Mouse (Mus musculus): ENCODE measurements at regions not wholly inside any gene's neighbourhood (a gene's known extent, or its start where the extent isn't known, plus 50 kb on each side); places are given as distances from the start of the nearest gene placed in this dataset.
"Not testable (repeated sequence)": the region's sequence is repeated elsewhere in the genome, so short reads cannot be mapped to it uniquely, and the experiment has no call there.

DNA sequence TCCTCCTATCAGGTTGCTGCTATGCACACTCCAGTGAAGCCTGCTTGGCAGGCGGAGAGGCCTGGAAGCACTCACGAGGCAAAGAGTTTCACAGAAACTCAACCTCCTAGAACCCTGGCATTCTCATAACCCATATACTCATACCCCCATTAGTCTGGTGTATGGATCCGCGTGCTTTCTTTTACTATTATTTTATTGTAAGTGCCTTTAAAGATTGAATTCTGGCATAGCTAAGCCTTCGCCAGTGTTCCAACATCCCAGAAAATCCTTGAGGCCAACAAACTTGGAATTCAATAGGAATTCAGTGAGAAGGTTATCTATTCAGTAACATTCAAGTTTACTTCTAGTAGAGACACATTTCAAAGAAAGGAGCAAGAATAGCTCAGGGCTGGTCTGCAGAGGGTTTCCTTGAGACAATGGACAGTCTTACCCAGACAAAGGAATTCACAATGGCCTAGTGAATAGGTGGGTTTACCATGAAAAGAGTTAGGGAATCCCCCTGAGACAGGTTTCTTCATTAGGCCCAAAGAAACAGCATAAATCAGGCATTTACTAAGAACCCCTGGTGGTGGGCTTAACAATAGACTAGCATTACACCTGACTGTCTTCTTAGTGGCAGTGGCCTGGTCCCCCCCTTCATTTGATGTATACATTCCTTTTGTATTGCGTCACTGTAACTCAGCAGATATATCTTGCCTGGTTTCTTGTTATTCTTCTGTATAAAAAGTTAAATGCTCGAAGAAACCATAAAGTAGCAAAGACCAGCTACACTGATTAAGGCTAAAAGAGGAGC, 80.8 kb upstream of the Gm15446 start:
- Histone ChIP-seq H3K9me3 (replicated peaks; ENCODE audit: control insufficient read depth, insufficient read depth, low read length, poor library complexity, severe bottlenecking) (peaks cover 12% of the 10 kb centered on the region), H3K27ac (ENCODE audit: insufficient read depth, low read length) (peak overlapping the region; percentile 97), H3K4me3 (ENCODE audit: low read depth, low read length) (peak overlapping the region; percentile 42), H3K9ac (ENCODE audit: low read depth, poor library complexity, severe bottlenecking) (peak overlapping the region; percentile 48)
- not testable (repeated sequence) for H3K4me1 ChIP-seq (ENCODE audit: control insufficient read depth, insufficient read depth, low read length); H3K27me3 ChIP-seq (ENCODE audit: control insufficient read depth, insufficient read depth, low read length, poor library complexity, severe bottlenecking); H3K36me3 ChIP-seq (ENCODE audit: control insufficient read depth, insufficient read depth, low read length, poor library complexity, severe bottlenecking)
- peak; percentile 22; the same call in 1 of the 2 replicates for TF ChIP-seq EP300 (IDR thresholded peaks at IDR 0.05; ENCODE audit: insufficient read depth, low read depth, low read length)

DNA sequence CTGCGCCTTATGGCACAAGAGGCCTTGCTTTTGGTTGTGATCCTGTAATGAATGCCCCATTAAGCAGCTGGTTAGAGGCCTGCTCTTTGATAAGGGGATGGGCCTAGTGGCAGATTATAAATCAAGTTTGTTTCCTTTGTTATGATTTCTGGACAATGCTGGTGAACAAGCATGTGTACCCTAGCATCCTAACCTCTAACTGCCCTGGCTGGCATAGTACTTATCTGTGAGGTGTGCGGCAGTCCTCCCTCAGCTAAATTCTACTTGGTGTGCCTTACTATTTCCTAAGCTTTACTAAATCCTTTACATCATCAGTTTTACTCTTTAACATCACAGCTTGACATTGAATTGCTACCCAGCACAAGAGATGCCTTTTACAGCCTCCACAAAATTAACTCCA, 79.0 kb upstream of the Gm15446 start:
- Histone ChIP-seq H3K4me3 (ENCODE audit: low read depth, low read length) (peak overlapping the region; percentile 77), H3K27ac (ENCODE audit: insufficient read depth, low read length) (peak overlapping the region; percentile 81), H3K9ac (ENCODE audit: low read depth, poor library complexity, severe bottlenecking) (peak overlapping the region; percentile 26)
- not testable (repeated sequence) for H3K27me3 ChIP-seq (ENCODE audit: control insufficient read depth, insufficient read depth, low read length, poor library complexity, severe bottlenecking); H3K36me3 ChIP-seq (ENCODE audit: control insufficient read depth, insufficient read depth, low read length, poor library complexity, severe bottlenecking); H3K9me3 ChIP-seq (replicated peaks; ENCODE audit: control insufficient read depth, insufficient read depth, low read length, poor library complexity, severe bottlenecking); H3K4me1 ChIP-seq (ENCODE audit: control insufficient read depth, insufficient read depth, low read length)

DNA sequence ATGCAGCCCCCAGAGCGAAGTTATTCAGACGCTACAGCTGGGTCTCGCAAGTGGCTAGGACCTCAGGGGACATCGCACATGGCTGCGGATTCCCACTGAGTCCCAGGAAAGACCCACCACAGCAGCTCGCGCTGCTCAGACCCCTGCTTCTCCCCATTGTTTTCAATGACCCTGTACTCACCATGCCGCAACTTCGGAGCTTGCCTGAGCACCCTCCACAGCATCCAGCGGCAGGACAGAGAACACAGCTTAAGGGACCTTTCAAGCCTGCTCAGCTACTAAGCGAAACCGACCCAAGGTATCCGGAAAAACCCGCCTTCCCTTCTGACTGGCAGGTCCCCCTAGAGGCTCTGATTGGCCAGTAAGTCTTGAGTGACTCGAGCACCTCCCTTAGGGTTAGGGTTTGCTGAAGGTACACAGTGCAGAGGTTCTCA, 78.4 kb upstream of the Gm15446 start:
- Histone ChIP-seq H3K27me3 (ENCODE audit: control insufficient read depth, insufficient read depth, low read length, poor library complexity, severe bottlenecking) (no peaks in the 10 kb centered on the region), H3K9ac (ENCODE audit: low read depth, poor library complexity, severe bottlenecking) (peak overlapping the region; percentile 26), H3K9me3 (replicated peaks; ENCODE audit: control insufficient read depth, insufficient read depth, low read length, poor library complexity, severe bottlenecking) (peaks cover 8% of the 10 kb centered on the region), H3K36me3 (ENCODE audit: control insufficient read depth, insufficient read depth, low read length, poor library complexity, severe bottlenecking) (no peaks in the 10 kb centered on the region; the same call in 1 of the 2 replicates), H3K4me1 (ENCODE audit: control insufficient read depth, insufficient read depth, low read length) (no peaks in the 10 kb centered on the region), H3K4me3 (ENCODE audit: low read depth, low read length) (peak overlapping the region; percentile 77), H3K27ac (ENCODE audit: insufficient read depth, low read length) (peak overlapping the region; percentile 70)
- TF ChIP-seq CTCF (IDR thresholded peaks at IDR 0.05; ENCODE audit: low read depth, low read length) = no peak
- peak; percentile 68 for TF ChIP-seq POLR2A (IDR thresholded peaks at IDR 0.05; ENCODE audit: insufficient read depth, low read length)

DNA sequence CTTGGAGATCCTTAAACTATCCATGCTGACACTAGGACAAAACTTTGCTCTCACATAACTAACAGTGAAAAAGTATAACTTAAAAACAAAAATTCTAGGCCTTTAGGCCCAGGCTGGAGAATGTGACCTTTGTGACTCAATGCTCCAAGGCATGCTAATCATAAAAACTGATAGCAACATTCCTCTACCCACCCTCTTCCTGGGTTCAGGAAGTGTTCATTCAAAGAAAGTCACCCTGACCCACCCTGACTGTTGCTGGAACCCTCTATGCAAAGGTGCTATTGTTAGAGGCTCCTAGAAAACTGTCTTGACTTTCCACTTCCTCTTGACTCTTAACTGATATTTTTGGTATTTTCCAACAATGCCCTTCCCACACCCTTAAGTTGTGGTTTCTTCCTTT, 72.0 kb upstream of the Gm15446 start:
- not testable (repeated sequence) for H3K27me3 ChIP-seq (ENCODE audit: control insufficient read depth, insufficient read depth, low read length, poor library complexity, severe bottlenecking); H3K4me3 ChIP-seq (ENCODE audit: low read depth, low read length); H3K9ac ChIP-seq (ENCODE audit: low read depth, poor library complexity, severe bottlenecking); H3K36me3 ChIP-seq (ENCODE audit: control insufficient read depth, insufficient read depth, low read length, poor library complexity, severe bottlenecking); H3K4me1 ChIP-seq (ENCODE audit: control insufficient read depth, insufficient read depth, low read length)
- H3K9me3 ChIP-seq (replicated peaks; ENCODE audit: control insufficient read depth, insufficient read depth, low read length, poor library complexity, severe bottlenecking) = peaks cover 11% of the 10 kb centered on the region
- peak overlapping the region; percentile 51; the same call in 1 of the 2 replicates for H3K27ac ChIP-seq (ENCODE audit: insufficient read depth, low read length)

DNA sequence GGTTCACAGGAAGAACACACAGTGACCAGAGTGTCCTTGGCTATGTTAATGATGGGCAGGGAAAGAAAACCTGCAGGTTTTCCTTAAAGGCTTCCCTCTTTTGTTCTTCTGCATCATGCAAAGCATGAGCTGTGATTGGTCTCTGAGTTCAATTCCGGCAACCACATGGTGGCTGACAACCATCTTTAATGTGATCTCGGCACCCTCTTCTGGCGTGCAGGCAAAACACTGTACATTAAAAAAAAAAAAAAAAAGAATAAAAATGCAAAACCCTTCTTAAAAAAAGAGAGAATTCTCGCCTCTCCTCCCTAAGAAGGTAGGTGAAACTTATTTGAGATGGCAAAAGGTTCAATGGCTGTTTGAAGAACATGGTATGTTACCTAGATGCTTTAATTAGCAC, 62.8 kb upstream of the Gm15446 start:
- H3K36me3 ChIP-seq (ENCODE audit: control insufficient read depth, insufficient read depth, low read length, poor library complexity, severe bottlenecking) = no peaks in the 10 kb centered on the region
- no peaks in the 10 kb centered on the region for H3K27me3 ChIP-seq (ENCODE audit: control insufficient read depth, insufficient read depth, low read length, poor library complexity, severe bottlenecking)
- no peaks in the 10 kb centered on the region for H3K4me1 ChIP-seq (ENCODE audit: control insufficient read depth, insufficient read depth, low read length)
- no peak overlapping the region for H3K4me3 ChIP-seq (ENCODE audit: low read depth, low read length)
- peak; percentile 16 for TF ChIP-seq CTCF (IDR thresholded peaks at IDR 0.05; ENCODE audit: low read depth, low read length)
- no peak for TF ChIP-seq EP300 (IDR thresholded peaks at IDR 0.05; ENCODE audit: insufficient read depth, low read depth, low read length)
- no peaks in the 10 kb centered on the region for H3K9me3 ChIP-seq (replicated peaks; ENCODE audit: control insufficient read depth, insufficient read depth, low read length, poor library complexity, severe bottlenecking)
- no peak overlapping the region for H3K9ac ChIP-seq (ENCODE audit: low read depth, poor library complexity, severe bottlenecking)
- H3K27ac ChIP-seq (ENCODE audit: insufficient read depth, low read length) = no peak overlapping the region

DNA sequence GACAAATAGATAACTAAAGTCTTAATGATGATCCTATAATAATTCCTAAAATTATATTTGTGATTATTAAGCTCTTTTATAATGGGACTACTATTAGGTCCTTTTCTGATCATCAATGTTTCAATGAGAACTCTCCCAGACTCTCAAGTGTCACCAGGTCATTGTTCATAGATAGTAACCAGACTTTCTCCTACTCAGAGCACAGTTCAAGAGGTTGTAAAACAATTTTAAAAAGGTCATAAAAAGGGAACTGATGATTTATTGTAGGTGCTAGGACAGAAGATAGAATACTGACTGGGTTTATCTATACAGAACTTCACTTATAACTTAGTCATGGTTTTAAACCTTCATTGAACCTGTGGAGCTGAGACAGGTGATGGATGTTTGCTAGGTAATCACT, 58.7 kb upstream of the Gm15446 start:
- not testable (repeated sequence) for H3K9me3 ChIP-seq (replicated peaks; ENCODE audit: control insufficient read depth, insufficient read depth, low read length, poor library complexity, severe bottlenecking); H3K36me3 ChIP-seq (ENCODE audit: control insufficient read depth, insufficient read depth, low read length, poor library complexity, severe bottlenecking); H3K27ac ChIP-seq (ENCODE audit: insufficient read depth, low read length); H3K9ac ChIP-seq (ENCODE audit: low read depth, poor library complexity, severe bottlenecking); H3K27me3 ChIP-seq (ENCODE audit: control insufficient read depth, insufficient read depth, low read length, poor library complexity, severe bottlenecking); H3K4me1 ChIP-seq (ENCODE audit: control insufficient read depth, insufficient read depth, low read length); H3K4me3 ChIP-seq (ENCODE audit: low read depth, low read length)

DNA sequence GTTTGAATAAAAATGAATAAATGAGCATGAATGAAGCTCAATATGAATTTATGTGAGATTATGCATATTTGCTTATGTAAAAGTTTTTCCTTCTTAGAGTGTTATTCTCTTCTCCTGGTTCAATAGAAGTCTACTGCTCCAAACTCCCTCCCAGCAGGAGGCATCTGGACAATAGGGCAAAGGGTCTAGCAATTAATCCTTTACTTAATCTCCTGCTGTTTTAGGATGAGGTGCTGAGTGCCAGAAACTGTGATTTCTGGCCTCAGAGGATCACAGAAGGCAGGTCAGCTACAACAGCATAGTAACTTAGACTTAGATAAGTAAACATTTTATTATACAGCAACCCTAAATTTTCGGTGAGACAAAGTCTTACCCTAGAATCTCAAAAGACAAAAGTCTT, 57.6 kb upstream of the Gm15446 start:
- H3K27me3 ChIP-seq (ENCODE audit: control insufficient read depth, insufficient read depth, low read length, poor library complexity, severe bottlenecking) = no peaks in the 10 kb centered on the region
- no peak overlapping the region for H3K27ac ChIP-seq (ENCODE audit: insufficient read depth, low read length)
- no peak overlapping the region for H3K4me3 ChIP-seq (ENCODE audit: low read depth, low read length)

More for the DNA sequence above, 57.6 kb upstream of the Gm15446 start:
- H3K4me1 ChIP-seq (ENCODE audit: control insufficient read depth, insufficient read depth, low read length) = peaks cover 1% of the 10 kb centered on the region
- no peaks in the 10 kb centered on the region for H3K9me3 ChIP-seq (replicated peaks; ENCODE audit: control insufficient read depth, insufficient read depth, low read length, poor library complexity, severe bottlenecking)
- H3K9ac ChIP-seq (ENCODE audit: low read depth, poor library complexity, severe bottlenecking) = 0 out of 2 replicates have a peak overlapping the region, but pooled peaks have one; percentile 25
- no peak for TF ChIP-seq CTCF (IDR thresholded peaks at IDR 0.05; ENCODE audit: low read depth, low read length)
- TF ChIP-seq EP300 (IDR thresholded peaks at IDR 0.05; ENCODE audit: insufficient read depth, low read depth, low read length) = no peak
- TF ChIP-seq POLR2A (IDR thresholded peaks at IDR 0.05; ENCODE audit: insufficient read depth, low read length) = no peak
- no peaks in the 10 kb centered on the region for H3K36me3 ChIP-seq (ENCODE audit: control insufficient read depth, insufficient read depth, low read length, poor library complexity, severe bottlenecking)
